Mouse (Mus musculus) left cerebral cortex, postnatal 4 days (tissue): ENCODE data around the gene Erap1. TPM values are rescaled to one million over a fixed set of nuclear protein-coding genes. Genes with fewer than 3 reads are reported as not detected.
A peak's percentile ranks its signal among the peaks of the same experiment; 100 is the strongest.
"Not testable (repeated sequence)": the region's sequence is repeated elsewhere in the genome, so short reads cannot be mapped to it uniquely, and the experiment has no call there.

Source experiments
- DNase-seq: peaks from one replicate; pipeline ENCODE4 v3.0.0-alpha.2; 2022
- intact Hi-C: fragments of 180-260 bp; cut with DNase I; formaldehyde crosslinking; loops from one replicate; pipeline ENCODE4 v1.15.1; 2025
- total RNA-seq, 2 experiments: library from RNA; stranded (reverse); gene quantifications; 2 replicates each; pipeline ENCODE4 v1.2.3; 2021

Erap1 gene
- total RNA-seq = 1 to 10 TPM; 7.4 to 8.3 TPM

- intact Hi-C loops = loop anchor here (5.0 kb wide), 2 partner anchors 213 to 563 kb away; no protein-coding TSS in a partner anchor
- peak; percentile 5 for DNase-seq
Measured at GRCm38 (mm10) chr13:74638793-74639711, at the start of gene Erap1. Gene Erap1, plus strand, starts transcription at chr13:74639568.

GRCm38 (mm10) chr13:74591401-74591821 lies 48.0 kb upstream of the Erap1 start:
- intact Hi-C loops = not testable (repeated sequence)
- peak; percentile 4 for DNase-seq

- intact Hi-C loops, DNase-seq: not testable (repeated sequence)
Measured at GRCm38 (mm10) chr13:74591828-74592227, 47.5 kb upstream of the Erap1 start.

GRCm38 (mm10) chr13:74597022-74597421 lies 42.3 kb upstream of the Erap1 start:
- intact Hi-C loops, DNase-seq: not testable (repeated sequence)

GRCm38 (mm10) chr13:74601776-74602175 lies 37.6 kb upstream of the Erap1 start:
- DNase-seq, intact Hi-C loops: not testable (repeated sequence)

GRCm38 (mm10) chr13:74617163-74618019 lies 22.0 kb upstream of the Erap1 start:
- intact Hi-C loops = not testable (repeated sequence)
- DNase-seq = peak; percentile 73

GRCm38 (mm10) chr13:74632327-74632726 lies 7.0 kb upstream of the Erap1 start:
- intact Hi-C loops = no loop called here
- no peak for DNase-seq

GRCm38 (mm10) chr13:74632857-74633256 lies 6.5 kb upstream of the Erap1 start:
- intact Hi-C loops = no loop called here
- no peak for DNase-seq

GRCm38 (mm10) chr13:74639712-74640522 lies 549 bp downstream of the Erap1 start:
- peak; percentile 84 for DNase-seq
- intact Hi-C loops = loop anchor here (5.0 kb wide), 2 partner anchors 212 to 562 kb away; no protein-coding TSS in a partner anchor

- intact Hi-C loops, DNase-seq: not testable (repeated sequence)
Measured at GRCm38 (mm10) chr13:74640523-74640920, 1.2 kb downstream of the Erap1 start.

- DNase-seq = no peak
- intact Hi-C loops = no loop called here
Measured at GRCm38 (mm10) chr13:74695497-74696193, 56.3 kb downstream of the Erap1 start.

GRCm38 (mm10) chr13:74696225-74696624 lies 56.9 kb downstream of the Erap1 start:
- DNase-seq = no peak
- intact Hi-C loops = no loop called here

GRCm38 (mm10) chr13:74719002-74719401 lies 79.6 kb downstream of the Erap1 start:
- DNase-seq = no peak
- intact Hi-C loops = no loop called here

- intact Hi-C loops = no loop called here
- no peak for DNase-seq
Measured at GRCm38 (mm10) chr13:74733726-74734125, 94.4 kb downstream of the Erap1 start.

GRCm38 (mm10) chr13:74735834-74736233 lies 96.5 kb downstream of the Erap1 start:
- intact Hi-C loops = no loop called here
- no peak for DNase-seq

- no peak for DNase-seq
- intact Hi-C loops = no loop called here
Measured at GRCm38 (mm10) chr13:74736396-74736795, 97.0 kb downstream of the Erap1 start.
